Mouse (Mus musculus) sigmoid colon, adult 10 weeks (tissue): Measurements from ENCODE around the gene Mocs3. TPM values are rescaled to one million over a fixed set of nuclear protein-coding genes. Genes with fewer than 3 reads are reported as not detected.

Experiments
- polyA plus RNA-seq: library from polyadenylated mRNA; stranded (reverse); fragments of 350-450 nt; fragmentation: Illumina TruSeq; extraction: RNeasy Lipid Tissue Mini Kit (QIAGEN cat#74804); gene quantifications from one replicate; pipeline ENCODE4 v1.2.3, GENCODE M21; 2014; ENCODE audit warnings: low read depth, low replicate concordance

Mocs3 gene
- polyA plus RNA-seq, result 1.9 TPM

GRCm38 (mm10) chr2:168230026-168230728, at the start of gene Mocs3, which contains the start of the genes Gm20716 and Dpm1:
Mocs3 (plus strand) TSS chr2:168230622.
Gm20716 (minus strand) TSS chr2:168230364.
Dpm1 (minus strand) TSS chr2:168230591.

GRCm38 (mm10) chr2:168206725-168207644, 23.4 kb upstream of the Mocs3 start, which contains the start of gene Adnp:
Adnp (minus strand) TSS chr2:168207112.

GRCm38 (mm10) chr2:168281582-168281981, 51.2 kb downstream of the Mocs3 start, which contains the start of gene Kcng1:
Kcng1 (minus strand) TSS chr2:168281736.

Other genes starting within 250 kb of the Mocs3 start
- not detected for gene Ripor3, start 220.0 kb upstream of the Mocs3 start, polyA plus RNA-seq
- gene Pard6b, start 149.6 kb upstream of the Mocs3 start, polyA plus RNA-seq, result 9.7 TPM
- gene Adnp, start 23.5 kb upstream of the Mocs3 start, polyA plus RNA-seq, result 14.8 TPM
- gene Gm20716, start 258 bp upstream of the Mocs3 start, polyA plus RNA-seq, result 99.9 TPM
- gene Dpm1, start within 50 bp of the Mocs3 start, polyA plus RNA-seq, result 139 TPM
- gene Kcng1, start 51.1 kb downstream of the Mocs3 start, polyA plus RNA-seq, result 0.16 TPM